Mouse (Mus musculus) frontal cortex, postnatal 14 days (tissue): ENCODE data around the gene Paf1.

Experiments used
- DNase-seq, 2 experiments: peaks; one replicate each; pipeline ENCODE4 v3.0.0; 2022; ENCODE audit warnings: low spot score in 2 of 2

The Paf1 gene

GRCm38 (mm10) chr7:28435660-28436259, 43.0 kb downstream of the Paf1 start:
- peak in 1 of 2 experiments; percentile 29 for DNase-seq

GRCm38 (mm10) chr7:28436271-28436904, 43.6 kb downstream of the Paf1 start:
- peak; percentile 99 to 100 for DNase-seq

GRCm38 (mm10) chr7:28436932-28437570, 44.3 kb downstream of the Paf1 start, which contains the start of gene Gmfg:
TSS of gene Gmfg (plus strand) at chr7:28437447.
- peak; percentile 76 to 78 for DNase-seq

- no peak for DNase-seq
Observed at GRCm38 (mm10) chr7:28437964-28438363, 45.2 kb downstream of the Paf1 start.

- no peak for DNase-seq
Observed at GRCm38 (mm10) chr7:28438771-28439170, 46.0 kb downstream of the Paf1 start.

- DNase-seq: no peak
Observed at GRCm38 (mm10) chr7:28440739-28441138, 48.0 kb downstream of the Paf1 start.

GRCm38 (mm10) chr7:28441776-28442485, 49.2 kb downstream of the Paf1 start:
- DNase-seq: no peak

- DNase-seq: no peak
Observed at GRCm38 (mm10) chr7:28442688-28443087, 49.9 kb downstream of the Paf1 start.

GRCm38 (mm10) chr7:28444344-28444974, 51.7 kb downstream of the Paf1 start:
- DNase-seq: no peak

GRCm38 (mm10) chr7:28446446-28446845, 53.7 kb downstream of the Paf1 start:
- peak; percentile 64 to 84 for DNase-seq

- no peak for DNase-seq
Observed at GRCm38 (mm10) chr7:28447101-28447830, 54.5 kb downstream of the Paf1 start.

GRCm38 (mm10) chr7:28447865-28448820, 55.4 kb downstream of the Paf1 start:
- no peak for DNase-seq
